Mouse (Mus musculus): ENCODE results near the gene Dctn3. TPM values are rescaled to one million over a fixed set of nuclear protein-coding genes. Genes with fewer than 3 reads are reported as not detected.
"Not testable (repeated sequence)": the region's sequence is repeated elsewhere in the genome, so short reads cannot be mapped to it uniquely, and the experiment has no call there.

Gene Dctn3
- total RNA-seq, 2 experiments from 2014 or later, result 149 to 172 TPM

DNA sequence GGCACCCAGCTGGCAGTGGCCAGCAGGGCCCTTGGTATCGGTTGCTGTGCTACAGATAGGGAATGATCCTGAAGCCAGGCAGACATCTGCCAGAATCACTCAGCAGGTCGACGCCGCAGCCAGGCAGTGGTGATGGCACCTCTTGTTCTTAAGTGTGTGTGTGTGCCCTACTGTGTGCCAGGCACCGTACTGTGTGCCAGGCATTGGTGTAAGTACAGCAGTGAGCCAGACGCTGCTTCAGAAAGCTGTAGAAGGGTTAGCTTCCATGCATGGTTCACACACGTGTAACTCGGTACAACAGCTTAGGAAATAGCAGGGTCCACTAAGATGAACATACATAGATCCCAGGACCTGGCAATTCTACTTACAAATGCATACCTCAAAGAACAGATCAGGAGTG is 22.7 kb downstream of the Dctn3 start:
- DNase-seq (ENCODE audit: extremely low spot score in 1 of 2, low spot score in 1 of 2), result not testable (repeated sequence)

DNA sequence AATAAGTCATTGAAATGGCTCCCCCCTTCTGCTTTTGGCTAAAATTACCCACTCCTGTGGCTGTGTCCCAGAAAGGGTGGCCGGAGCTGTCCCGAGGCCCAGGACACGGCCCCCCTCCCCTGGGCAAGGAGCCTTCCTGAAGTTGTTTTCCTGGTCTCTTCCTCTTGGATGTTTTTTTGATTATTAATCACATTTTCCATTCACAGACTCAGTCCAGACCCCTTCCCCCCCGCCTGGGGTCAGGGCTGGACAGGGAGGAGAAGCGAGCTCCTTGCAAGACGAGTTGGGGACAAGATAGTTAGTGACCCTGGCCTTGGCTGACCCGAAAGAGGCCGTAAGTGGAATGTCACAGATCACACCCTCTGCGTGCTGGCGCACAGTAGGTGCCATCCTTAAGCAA is 23.2 kb downstream of the Dctn3 start, which contains the start of gene Il11ra1:
Gene Il11ra1, plus strand, starts transcription at position 207 of the 400 bp plus-strand sequence.
- DNase-seq (ENCODE audit: extremely low spot score in 1 of 2, low spot score in 1 of 2), result not testable (repeated sequence)

DNA sequence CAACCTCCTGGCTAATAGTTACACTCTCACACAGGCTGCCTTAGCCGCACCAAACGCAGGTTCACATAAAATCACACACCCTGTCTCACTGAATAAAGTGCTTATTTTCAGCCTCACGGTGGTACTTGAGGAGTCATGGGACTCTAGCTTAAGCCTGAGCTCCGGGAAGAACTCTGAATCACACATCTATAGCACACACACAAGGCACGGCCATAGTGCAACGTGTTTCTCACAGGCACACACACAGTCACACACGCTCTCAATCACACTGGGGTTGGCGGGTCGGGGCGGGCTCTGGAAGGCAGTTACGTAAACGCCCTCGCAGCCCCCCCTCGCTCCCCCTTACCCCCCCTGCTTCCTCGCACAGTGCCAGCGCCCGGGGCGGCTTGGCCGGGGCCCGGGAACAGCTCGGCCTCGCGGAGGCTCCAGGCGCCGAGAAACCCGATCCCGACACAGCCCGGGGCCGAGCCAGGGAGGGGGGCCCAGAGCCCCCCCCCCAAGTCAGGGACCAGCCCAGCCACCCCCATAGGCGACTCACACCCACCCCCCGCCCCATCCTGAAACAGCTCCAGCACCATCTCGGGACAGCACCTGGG is 24.5 kb downstream of the Dctn3 start:
- DNase-seq (ENCODE audit: extremely low spot score in 1 of 2, low spot score in 1 of 2), result not testable (repeated sequence)

DNA sequence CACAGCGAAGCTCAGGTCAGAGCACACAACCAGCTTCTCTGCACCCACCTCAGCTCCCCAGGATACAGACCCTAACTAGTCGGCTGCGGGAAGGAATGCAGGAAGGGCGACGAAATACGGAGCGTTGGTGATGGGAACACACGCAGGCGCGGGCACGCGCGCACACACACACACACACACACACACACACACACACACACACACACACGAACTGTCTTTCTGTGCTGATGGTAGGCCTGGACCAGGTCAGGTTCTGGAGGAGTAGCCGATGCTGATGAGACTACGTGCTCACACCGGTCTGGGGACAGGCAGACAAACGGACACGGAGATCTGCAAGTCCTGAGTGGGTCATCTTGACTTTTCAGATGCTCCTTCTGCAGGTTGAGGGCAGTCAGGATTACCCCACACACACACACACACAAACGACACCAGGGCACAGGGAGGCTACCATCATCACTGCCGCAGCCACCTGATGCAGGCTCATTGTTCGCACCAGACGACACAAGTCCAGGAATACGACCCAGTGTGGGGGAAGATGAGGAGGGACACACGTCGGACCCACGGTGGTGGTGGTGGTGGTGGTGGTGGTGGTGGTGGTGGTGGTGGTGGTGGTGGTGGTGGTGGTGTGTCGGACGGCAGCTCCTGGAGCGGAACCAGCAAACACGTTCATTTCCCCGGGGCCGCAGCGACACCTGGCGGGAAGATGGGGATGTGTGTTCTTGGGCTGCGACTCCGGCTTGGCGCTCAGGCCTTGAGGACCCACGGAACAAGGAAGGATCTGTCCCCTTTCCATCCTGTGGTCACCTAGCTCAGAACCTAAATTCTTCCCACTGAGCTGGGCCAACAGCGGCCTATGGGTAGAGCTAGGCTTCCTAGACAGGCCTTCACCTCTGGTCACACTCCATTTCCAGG is 25.8 kb downstream of the Dctn3 start, which contains the start of gene Cntfr:
Gene Cntfr, minus strand, starts transcription at position 160 of the 912 bp plus-strand sequence.
- DNase-seq (ENCODE audit: extremely low spot score in 1 of 2, low spot score in 1 of 2), result peak; percentile 89 to 94

DNA sequence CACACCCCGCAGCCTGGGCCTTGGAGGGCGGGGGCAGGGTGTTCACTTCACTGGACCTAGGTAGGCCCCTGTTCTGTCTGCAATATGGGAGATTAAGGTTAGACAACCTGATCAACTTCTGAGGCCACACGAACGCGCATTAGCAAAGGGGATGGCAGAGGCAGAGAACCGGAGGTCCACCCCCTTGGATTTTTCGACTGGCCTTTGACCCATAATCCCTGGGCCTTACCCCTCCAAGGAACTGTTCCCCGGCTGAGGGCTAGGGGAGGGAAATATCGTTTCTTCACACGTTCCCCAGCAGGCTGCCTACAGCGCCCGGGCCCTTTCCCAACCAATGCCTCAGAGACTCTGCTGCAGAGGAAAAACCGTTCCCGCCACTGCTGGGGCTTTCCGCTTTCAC is 26.5 kb downstream of the Dctn3 start:
- not testable (repeated sequence) for DNase-seq (ENCODE audit: extremely low spot score in 1 of 2, low spot score in 1 of 2)

DNA sequence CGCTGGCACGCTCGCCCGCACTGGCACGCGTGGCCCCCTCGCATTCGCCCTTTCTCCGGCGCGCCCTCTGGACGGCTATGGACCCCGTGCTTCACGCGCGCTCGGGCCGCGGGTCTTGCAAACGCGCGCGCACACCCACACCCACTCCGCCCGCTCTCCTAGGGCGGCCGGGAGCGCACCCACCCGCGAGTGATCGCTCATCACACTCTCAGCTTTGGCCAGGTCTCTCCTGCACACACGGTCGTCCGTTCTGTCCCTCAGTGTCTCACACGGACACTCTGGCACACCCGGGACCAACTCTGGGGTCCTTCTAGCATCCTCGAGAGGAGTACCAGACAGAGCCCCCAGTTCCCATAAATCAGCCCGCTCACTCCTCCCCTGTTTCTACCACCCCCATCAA is 27.2 kb downstream of the Dctn3 start:
- not testable (repeated sequence) for DNase-seq (ENCODE audit: extremely low spot score in 1 of 2, low spot score in 1 of 2)

DNA sequence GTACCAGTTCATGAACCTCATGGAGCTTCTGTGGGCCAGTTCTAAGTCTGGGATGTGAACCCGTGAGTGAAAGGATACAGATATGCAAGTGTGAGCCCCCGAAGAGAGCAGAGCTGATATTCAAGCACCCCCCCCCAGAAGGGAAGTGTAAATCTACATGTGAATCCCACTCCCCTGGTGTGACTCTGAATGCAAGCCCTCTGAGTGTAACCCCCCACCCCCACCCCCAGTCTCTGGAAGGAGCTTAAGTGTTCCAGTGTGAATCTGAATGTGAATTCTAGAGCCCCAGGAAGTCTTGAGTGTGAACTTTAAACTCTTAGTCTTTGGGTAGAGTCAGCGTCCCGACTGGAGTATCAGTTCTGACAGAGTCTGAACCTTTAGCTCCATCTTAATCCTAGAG is 29.5 kb downstream of the Dctn3 start:
- not testable (repeated sequence) for DNase-seq (ENCODE audit: extremely low spot score in 1 of 2, low spot score in 1 of 2)

DNA sequence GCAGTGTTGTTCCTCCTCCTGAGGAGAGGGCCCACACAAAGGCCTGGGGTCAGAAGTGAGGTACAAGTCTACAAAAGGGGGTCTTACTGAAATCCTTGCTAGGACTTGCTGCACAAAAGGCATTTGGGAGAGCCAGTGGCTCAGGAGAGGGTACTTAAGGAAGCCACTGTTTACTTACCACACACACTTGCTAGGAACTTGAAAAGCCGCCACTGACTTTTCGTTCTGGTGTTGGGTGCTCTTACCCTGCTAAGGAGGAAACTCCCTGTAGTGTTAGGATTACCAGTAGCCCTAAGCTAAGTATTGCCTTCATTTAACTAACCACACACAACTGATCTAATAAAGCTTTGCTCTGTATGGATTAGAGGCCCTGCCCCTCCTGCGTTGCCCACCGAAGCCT is 33.0 kb downstream of the Dctn3 start:
- DNase-seq (ENCODE audit: extremely low spot score in 1 of 2, low spot score in 1 of 2), result not testable (repeated sequence)

DNA sequence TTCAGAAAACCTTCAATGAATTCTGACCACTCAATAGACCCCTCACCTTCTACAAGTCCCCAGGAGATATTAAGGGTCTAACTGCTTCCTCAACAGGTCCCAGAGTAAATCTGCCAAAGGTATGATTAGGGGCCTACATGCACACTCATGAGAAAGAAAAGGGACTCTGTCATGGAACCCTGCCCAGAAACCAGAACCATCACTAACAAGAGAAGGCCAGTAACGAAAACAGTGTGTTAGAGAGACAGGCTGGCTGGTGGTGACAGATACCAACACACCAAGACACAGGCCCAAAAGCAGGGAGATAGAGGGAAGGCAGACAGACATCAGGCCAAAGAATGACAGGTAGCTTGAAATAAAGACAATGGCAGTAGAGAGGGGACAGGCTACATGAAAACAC is 34.4 kb downstream of the Dctn3 start:
- DNase-seq (ENCODE audit: extremely low spot score in 1 of 2, low spot score in 1 of 2), result not testable (repeated sequence)

DNA sequence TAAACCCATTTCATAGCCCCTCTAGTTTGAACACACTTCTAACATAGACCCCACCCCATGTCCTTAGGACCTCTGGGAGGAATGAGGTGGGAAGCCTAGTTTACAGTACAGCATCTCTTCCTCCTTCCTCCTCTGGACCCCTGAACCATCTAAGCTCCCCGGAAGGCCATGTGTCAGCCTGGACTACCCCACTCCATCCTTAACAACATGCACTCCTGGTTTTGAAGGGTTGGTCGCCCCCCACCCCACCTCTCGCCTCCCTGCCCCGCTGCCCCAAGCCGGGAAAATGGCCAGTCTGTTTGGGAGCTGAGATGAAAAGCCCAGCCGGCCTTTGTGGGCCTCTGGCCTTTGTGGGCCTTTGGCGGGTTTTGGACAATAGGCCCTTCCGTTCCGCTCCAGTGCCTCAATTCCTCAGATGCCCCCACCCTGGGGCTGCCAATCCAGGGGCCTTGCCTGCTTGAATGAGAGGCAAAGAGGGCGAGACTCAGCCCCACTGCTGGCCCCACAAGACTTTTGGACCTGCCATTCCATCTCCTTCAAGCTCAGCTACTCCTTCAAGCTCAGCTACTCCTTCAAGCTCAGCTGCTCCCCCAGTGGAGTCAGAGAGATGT is 37.0 kb downstream of the Dctn3 start:
- DNase-seq (ENCODE audit: extremely low spot score in 1 of 2, low spot score in 1 of 2), result not testable (repeated sequence)

DNA sequence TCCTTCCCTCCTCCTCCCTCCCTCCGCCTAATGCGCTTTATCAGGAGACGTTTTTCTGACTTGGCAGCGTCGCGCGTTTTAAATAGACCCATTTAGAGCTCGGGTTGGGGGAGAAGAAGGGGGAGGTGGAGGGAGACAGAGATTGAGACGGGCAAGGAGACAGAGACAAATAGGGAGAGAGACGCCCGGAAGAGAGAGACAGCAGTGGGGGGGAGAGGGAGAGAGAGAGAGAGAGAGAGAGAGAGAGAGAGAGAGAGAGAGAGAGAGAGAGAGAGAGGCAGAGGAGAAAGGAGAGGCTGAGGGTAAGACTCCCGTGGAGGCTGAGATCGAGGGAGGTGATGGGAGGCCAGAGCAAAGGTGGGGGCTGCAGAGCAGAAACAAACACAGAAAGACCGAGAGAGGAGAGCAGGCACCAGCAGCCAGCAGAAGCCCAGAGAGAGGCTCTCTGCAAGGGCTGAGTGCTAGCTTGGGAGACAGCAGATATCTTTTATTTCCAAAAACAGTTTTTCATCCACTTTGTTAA is 38.0 kb downstream of the Dctn3 start:
- DNase-seq (ENCODE audit: extremely low spot score in 1 of 2, low spot score in 1 of 2), result not testable (repeated sequence)

DNA sequence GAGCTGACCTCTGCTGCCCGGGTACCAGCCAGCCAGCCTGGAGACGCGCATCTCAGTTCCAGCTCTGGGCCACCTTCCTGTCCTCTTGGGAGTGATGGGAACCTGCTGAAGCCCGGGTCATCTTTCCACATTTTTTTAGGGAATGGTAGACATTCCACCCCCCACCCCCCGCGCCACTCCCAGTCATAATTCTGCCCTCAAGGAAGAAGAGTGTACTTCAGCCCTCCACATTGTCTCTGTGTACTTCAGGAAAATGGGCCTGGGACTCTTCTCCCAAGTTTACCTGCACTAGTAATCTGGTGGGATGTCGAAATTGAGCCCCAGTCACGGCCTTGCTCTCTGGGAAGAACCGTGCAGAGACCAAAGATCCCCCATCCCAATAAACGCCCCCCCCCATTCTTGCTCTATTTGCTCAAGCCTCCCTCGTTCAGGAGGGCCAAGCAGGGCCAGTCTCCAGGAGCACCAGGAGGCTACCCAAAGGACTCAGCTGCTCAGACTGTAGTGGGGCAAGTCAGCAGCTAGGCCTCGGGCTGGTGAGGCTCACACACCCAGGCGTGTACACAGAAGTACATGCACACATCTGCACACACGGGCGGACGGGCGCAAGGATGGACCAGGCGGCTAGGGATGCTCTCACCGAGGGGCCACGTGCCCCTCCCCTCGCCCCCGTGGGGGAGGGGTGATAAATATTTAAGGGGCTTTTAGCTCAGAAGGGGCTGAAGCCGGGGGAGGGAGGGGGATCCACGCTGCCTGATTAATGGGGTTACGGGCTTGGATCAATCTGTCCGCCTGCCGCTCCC is 38.6 kb downstream of the Dctn3 start:
- not testable (repeated sequence) for DNase-seq (ENCODE audit: extremely low spot score in 1 of 2, low spot score in 1 of 2)

DNA sequence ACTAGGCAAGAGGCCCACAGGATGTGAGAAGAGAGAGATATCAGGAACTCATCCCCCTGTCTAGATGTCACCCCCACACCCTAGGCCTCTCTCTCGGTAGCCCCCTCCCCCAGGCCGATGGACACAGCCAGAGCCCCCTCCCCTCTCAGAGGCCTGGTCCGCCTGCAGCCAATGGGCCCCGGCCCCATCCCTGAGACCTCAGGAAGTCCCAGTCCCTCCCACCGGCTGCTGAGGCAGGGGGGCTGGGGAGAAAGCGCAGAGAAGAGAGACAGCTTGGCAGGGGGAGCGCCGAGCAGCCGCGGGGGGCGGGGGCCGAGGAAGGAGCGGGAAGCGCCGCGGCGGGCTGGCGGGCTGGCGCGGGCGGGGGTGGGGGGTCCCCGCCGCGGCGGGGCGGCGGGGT is 39.7 kb downstream of the Dctn3 start:
- not testable (repeated sequence) for DNase-seq (ENCODE audit: extremely low spot score in 1 of 2, low spot score in 1 of 2)

DNA sequence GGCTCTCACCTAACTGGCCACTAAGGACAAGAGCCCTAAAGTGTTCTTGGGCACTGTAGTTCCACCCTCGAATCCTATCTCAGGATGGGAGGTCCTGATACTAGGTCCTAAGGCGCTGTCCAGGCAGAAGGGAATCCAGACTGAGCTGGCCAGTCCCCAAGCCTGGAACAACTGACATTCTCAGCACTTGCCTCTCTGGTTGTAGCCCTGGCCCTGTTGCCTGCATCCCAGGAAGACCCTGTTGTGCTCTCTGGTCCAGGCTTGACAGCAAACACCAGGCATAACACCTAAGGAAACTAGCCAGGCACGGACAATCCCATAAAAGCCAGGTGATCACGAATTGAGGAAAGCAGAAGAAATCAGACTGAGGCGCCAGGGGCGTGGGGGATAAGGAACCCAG is 40.2 kb downstream of the Dctn3 start:
- DNase-seq (ENCODE audit: extremely low spot score in 1 of 2, low spot score in 1 of 2), result no peak

DNA sequence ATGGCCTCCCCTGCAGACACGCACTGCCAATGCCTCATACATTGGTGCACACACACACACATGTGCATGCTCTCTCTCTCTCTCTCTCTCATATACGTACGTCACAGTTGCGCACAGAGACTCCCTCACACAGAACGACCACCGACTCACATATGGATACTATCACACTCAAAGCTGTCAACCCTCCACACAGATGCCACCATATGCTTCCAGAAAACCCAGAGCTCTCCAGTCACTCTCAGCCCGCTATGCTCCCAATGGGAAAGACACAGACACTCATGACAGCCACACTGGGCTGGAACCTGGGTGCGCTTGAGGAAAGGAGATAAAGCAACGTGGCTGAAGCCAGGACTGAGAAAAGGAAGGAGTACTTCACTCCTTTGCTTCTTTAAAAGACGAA is 41.0 kb downstream of the Dctn3 start:
- DNase-seq (ENCODE audit: extremely low spot score in 1 of 2, low spot score in 1 of 2), result no peak

DNA sequence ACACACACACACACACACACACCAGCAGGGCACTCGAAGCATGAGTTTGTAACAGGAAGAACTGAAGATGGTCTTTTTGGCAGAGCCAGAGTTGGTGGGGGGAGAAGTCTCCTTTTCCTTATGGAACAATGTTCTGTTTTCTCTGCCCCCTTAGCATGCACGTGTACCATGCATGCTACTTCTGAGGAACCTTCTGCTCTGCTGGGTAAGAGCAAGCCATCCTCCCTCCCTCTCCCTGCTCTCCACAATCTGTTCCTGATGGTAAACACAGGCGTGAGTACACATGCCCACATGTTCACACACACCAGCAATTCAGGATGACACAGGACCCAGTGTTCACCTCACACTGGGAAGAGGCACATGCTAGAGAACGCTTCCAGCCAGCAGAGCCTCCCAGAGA is 41.8 kb downstream of the Dctn3 start:
- DNase-seq (ENCODE audit: extremely low spot score in 1 of 2, low spot score in 1 of 2), result no peak

DNA sequence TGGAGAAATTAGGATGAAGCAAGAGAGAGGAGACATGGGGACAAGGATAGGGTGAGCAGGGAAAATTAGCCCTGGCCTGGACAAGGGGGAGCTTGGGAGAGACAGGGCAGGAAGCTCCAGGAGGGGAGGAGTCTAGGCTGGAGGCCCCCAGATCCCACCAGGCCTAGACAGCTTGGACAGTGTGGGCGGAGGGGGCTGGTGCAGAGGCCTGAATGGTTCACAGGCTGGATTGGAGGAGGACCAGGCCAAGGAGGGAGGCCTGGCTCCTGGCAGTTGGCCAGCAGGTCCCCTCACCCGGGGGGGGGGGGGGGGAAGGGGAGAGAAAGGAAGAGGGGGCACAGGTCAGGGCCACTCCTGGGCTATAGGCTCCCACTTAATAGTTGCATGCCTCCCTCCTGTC is 43.7 kb downstream of the Dctn3 start:
- no peak for DNase-seq (ENCODE audit: extremely low spot score in 1 of 2, low spot score in 1 of 2)

DNA sequence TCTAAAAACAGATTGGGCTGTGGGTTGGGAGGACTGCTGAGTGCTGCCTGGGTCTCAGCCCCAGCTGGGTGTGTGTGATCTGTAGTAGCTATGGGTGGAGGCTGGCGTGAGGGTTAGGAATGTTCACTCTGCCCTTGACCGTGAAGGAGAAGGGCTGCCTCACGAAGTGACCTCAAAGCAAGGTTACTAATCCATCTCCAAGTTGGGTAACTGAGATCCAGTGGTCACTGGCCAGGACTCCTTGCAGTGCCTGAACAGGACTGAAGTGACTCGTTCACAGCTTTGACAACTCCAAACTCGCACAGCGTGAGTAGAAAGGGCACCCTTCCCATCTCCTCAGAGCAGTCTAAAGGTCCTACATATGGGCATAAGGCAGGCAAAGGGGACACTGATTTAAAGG is 44.1 kb downstream of the Dctn3 start:
- DNase-seq (ENCODE audit: extremely low spot score in 1 of 2, low spot score in 1 of 2), result no peak

DNA sequence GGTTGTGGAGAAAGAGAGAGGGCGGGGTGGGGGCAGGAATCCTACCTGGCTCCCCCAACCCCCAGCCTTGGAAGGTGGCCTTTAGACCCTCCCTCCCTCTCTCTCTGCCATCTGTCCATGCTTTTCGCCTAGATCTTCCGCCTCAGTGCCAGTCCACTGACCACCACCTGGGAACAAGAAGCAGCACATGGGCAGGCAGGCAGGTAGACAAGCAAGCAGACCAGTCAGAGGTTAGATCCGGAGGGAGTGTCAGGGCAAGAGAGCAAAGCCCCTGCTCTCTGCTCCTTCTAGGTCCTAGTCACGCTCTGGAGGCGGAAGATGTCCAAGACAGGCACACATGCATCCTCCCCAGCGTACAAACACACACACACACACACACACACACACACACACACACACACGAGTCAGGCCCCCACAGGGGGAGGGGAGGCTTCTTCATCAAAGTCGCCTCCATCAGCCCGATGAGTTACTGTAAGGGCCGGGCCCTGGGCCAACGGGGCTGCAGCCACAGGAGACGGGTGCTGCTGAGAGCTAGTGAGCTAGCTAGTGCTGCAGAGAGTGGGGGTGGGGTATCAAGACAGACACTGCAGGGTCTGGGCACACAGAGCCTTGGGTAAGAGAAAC is 45.9 kb downstream of the Dctn3 start:
- DNase-seq (ENCODE audit: extremely low spot score in 1 of 2, low spot score in 1 of 2), result no peak
